Mouse (Mus musculus) c-Kit-positive CD71-positive TER-119-positive erythroid progenitor cells, embryonic 14.5 days (primary cell): ENCODE measurements around the gene Ocln.
"Not testable (repeated sequence)": the region's sequence is repeated elsewhere in the genome, so short reads cannot be mapped to it uniquely, and the experiment has no call there.

Source experiments
- DNase-seq: peaks from one replicate; pipeline ENCODE4 v3.0.0-alpha.2; 2013; ENCODE audit warnings: low spot score

Ocln gene

DNA sequence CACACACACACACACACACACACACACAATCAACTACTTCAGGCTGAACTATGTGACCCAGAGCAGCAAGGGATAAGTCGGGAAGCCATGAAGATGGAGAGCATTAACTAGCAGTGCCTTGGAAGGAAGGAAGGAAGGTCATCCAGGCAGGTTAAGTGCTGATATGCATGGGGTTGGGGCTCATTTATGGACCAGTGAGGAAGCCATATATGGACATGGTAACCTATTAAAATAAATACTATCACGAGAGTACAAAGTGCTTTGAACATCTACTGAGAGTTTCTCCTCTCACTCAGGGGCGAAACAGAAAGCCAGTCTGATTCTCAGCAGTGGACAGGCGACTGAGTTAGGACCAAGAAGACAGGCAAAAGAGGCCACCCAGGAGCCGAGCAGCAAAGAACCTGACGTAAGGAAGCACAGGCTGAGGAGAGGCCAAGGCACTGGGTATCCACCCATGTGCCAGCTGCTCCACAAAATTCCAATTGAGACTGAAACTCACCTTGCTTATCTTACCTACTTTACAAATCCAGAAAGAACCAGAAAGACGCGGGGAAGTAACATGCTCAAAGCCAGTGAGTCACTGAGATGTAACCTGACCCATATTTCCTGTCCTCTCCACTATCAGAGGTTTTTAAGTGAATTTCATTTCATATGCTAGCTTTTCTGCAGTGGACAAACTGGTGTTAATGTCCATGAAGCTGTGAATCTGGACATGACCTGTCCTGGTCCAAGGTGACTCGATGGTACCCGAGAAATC is 9.3 kb downstream of the Ocln start:
- DNase-seq: no peak

GRCm38 (mm10) chr13:100536149-100536548 is 16.4 kb downstream of the Ocln start:
- no peak for DNase-seq

DNA sequence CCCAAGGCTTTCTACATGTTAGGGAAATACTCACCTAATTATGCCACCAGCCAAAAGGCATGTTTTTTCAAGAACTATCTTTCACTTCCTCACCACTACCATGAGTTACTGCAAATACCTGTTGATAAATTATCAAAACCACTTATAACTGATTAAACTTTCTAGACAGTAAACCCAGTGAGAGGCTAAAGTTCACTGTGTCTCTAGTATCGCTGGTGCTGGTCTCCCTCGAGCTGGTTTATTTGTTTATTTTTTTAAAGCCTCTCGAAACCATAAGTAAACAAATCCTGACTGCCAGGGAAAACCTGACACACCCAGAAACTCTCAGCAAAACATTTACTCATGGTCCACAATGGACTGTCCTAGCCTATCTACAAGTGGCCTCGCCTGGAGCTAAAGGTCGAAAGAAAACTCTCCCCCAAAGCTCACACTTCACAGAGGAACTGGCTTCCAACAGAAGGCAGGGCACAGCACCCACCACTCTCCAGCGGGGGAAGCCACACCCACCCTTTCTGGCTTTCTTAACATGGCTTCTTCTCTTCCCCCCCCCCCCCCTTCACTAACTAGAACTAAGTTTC is 19.6 kb downstream of the Ocln start:
- DNase-seq: no peak

- no peak for DNase-seq
These were observed 25.9 kb downstream of the Ocln start for GRCm38 (mm10) chr13:100526649-100527038.

GRCm38 (mm10) chr13:100525935-100526648 is 26.4 kb downstream of the Ocln start:
- DNase-seq: no peak

- no peak for DNase-seq
These were observed 27.6 kb downstream of the Ocln start for GRCm38 (mm10) chr13:100524896-100525295.

GRCm38 (mm10) chr13:100523698-100524097 is 28.8 kb downstream of the Ocln start:
- DNase-seq: no peak

GRCm38 (mm10) chr13:100521724-100522591 is 30.6 kb downstream of the Ocln start:
- no peak for DNase-seq

DNA sequence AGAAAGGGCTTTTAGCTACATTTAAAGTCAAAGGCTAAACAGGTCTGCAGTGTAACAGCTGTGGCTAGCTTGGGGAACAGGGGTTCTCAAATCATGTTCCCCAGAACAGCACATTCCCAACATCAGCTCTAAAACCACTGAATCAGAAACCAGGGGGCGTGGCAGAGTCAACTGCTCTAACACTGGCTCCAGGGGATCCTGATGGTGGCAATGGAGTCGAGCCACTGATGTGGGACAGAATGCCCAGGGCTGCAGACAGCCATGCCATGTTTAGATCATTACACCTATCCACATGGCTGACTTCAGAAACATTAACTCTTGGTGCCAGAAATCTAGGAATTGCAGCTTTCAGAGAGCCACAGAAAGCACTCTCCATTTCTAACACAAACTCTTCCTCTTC is 33.4 kb downstream of the Ocln start:
- DNase-seq: no peak

GRCm38 (mm10) chr13:100518191-100518590 is 34.3 kb downstream of the Ocln start:
- no peak for DNase-seq

GRCm38 (mm10) chr13:100517652-100518153 is 34.8 kb downstream of the Ocln start:
- DNase-seq: no peak

DNA sequence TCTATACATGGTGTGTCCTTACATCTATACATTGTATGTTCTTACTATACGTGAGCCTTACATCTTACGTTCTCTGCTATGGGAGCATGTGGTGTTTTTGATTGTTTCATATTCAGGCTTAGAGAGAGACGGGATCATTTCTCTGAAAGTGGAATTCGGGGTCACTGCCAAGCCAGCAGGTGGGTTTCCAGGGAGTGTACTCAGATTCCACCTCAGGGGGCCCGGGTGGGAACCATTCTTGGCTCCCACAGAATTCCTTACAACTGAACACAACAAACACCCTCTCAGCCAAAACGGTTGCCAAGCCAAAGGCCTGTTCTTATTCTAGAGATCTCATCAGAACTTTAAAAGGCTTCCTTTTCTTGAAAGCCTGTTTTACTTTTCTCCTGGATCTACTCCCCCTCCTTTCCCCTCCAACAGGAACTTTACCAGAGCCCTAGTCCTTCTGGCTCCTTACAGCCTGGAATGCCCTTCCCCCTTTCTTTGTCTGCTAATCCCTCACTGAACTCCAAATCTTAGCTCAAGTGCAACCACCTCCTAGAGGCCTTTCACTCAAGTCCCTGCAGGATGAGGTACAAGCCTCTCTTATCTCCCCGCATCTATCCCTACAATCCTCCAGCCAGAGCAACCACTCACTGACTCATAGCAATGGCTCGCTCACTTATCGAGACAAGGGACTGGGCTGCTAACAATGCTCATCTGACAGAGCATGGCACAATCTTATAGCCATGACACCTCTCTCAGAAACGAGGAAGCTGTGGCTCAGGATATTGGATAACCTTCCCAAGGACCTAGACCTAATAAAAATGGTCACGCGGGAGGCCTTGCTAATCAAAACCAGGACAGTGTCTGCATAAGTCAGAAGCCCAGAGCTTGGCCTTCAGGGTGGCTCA is 36.1 kb downstream of the Ocln start:
- no peak for DNase-seq

GRCm38 (mm10) chr13:100512792-100513191 is 39.7 kb downstream of the Ocln start:
- DNase-seq: no peak

DNA sequence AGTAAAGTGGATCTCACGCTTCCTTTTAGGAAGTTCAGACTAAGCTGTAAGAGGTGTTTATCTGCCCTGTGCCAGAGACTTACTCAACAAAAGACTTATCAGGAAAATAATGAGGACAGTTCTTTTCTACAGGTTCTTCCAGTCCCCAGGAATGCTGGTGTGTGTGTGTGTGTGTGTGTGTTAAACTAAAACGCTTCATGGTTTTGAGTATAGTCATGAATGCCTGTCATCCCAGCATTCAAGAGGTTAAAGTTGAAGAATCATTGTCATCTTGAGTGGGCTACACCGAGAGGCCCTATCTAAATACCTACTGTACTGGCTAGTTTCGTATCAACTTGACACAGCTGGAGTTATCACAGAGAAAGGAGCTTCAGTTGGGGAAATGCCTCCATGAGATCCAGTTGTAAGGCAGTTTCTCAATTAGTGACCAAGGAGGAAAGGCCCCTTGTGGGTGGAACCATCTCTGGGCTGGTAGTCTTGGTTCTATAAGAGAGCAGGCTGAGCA is 40.6 kb downstream of the Ocln start:
- peak; percentile 51 for DNase-seq

DNA sequence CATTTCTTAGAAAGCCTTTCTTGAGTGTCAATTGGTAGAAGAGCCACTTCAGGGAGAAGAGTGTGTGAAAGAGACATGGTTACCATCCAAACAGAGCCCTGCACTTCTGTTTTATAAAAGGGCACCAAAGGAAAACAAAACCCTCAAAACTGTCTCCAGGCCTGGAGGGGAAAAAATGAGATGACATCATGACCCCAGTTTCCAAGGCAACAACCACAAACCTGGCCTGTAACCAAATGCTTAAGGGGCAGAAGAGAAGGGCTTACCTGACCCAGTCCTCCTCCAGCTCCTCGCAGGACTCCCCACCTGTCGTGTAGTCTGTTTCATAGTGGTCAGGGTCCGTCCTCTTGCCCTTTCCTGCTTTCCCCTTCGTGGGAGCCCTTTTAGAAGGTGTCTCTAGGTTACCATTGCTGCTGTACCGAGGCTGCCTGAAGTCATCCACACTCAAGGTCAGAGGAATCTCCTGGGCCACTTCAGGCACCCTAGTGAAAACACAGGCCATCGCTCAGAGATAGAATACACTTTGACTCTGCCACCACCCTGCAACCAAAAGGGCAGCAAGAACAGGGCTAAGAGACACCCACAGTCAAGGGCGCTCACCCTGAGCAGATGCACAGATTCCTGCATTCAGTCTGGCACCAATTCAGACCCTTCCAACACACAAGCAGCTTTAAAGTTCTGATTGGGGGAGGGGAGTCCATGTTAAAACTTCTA is 41.2 kb downstream of the Ocln start:
- DNase-seq: peak; percentile 31

- DNase-seq: not testable (repeated sequence)
These were observed 52.9 kb downstream of the Ocln start for GRCm38 (mm10) chr13:100499625-100500024.

DNA sequence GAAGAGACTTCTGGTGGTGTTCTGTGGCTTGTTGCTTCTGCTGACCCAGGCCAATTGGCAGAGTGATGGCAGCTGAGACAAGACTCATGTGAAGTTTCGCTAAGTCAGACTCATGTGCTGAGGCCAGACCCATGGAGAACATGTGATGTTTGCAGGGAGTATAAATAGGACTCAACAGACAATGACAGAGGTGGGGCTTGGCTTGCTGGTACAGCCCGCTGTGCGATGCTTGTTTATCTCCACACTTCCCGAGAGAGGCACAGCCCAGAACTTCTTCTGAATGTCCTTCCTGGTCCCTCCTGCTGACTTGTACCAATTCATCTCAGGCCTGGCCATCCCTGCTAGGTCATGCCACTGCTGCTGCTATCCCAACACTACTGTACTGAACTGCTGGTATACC is 57.2 kb downstream of the Ocln start:
- DNase-seq: no peak

DNA sequence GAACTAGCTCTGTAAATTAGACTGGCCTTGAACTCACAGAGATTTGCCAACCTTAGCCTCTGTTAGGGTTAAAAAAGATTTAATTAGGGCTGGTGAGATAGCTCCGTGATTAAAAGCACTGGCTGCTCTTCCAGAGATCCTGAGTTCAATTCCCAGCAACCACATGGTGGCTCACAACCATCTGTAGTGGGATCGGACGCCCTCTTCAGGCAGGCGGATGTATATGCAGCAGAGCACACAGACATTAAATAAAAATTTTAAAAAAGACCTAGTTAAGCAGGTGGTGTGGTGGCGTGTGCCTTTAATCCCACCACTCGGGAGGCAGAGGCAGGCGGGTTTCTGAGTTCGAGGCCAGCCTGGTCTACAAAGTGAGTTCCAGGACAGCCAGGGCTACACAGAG is 58.1 kb downstream of the Ocln start:
- not testable (repeated sequence) for DNase-seq

DNA sequence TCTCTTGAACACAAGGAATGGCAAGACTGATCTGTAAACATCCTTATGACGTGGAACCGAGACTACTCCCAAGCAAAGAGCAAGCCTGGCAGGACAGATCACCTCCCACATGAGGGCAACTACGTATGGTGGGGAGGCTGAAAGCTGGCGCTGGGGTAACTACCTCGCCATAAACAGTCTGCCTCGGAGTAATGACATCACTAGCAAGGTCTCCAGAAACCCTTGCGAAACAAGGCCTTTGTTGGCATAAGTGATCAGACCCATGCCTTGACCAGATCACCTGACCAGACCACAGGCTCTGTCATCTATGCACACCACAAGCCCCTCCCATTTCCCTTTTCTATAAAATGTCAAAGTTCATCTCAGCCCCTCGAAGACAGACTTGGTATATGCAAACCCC is 59.2 kb downstream of the Ocln start:
- no peak for DNase-seq
